Mouse (Mus musculus): ENCODE results near the gene Acpp. TPM values are rescaled to one million over a fixed set of nuclear protein-coding genes. Genes with fewer than 3 reads are reported as not detected.
A peak's percentile ranks its signal among the peaks of the same experiment; 100 is the strongest.

Acpp gene
- polyA plus RNA-seq, 2 experiments = 0.17 to 0.20 TPM

DNA sequence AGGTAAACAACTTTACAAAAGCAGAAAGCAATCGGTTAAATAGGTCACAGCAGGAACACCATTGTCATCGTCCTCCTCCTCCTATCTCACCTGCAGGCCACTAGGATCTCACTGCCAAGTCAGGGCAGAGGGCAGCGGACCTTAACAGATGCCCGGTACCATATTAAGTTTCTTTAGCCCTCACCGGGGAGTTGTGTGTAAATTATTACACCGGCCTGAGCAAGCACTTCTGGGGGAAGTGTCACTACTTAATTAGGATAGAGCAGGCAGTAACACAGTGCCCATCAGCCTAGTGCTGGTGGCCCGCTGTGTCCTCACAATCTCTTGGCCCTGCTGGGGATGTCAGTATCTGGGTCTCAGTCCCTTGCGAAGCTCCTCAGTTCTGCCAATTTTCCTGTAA, 55.0 kb downstream of the Acpp start:
- TF ChIP-seq CTCF (IDR thresholded peaks at IDR 0.05; ENCODE audit: low read depth) = no peak
- DNase-seq (ENCODE audit: low read depth in 3 of 3, low spot score in 3 of 3) = no peak
- H3K27me3 ChIP-seq (ENCODE audit: control insufficient read depth, insufficient read depth, low read length) = no peaks in the 10 kb centered on the region
- H3K9me3 ChIP-seq (ENCODE audit: control insufficient read depth, low read length) = no peaks in the 10 kb centered on the region
- no peak overlapping the region for H3K9ac ChIP-seq (replicated peaks)
- H3K27ac ChIP-seq = no peak overlapping the region
- H3K36me3 ChIP-seq (replicated peaks; ENCODE audit: control insufficient read depth, insufficient read depth, low read depth) = no peaks in the 10 kb centered on the region
- H3K4me2 ChIP-seq (ENCODE audit: low read depth) = no peak overlapping the region
- no peak for ATAC-seq (ENCODE audit: insufficient read depth)
- WGBS (ENCODE audit: insufficient replicate concordance) = 48% methylated on average over 8 of the region's 8 CpGs
- H3K4me3 ChIP-seq (ENCODE audit: insufficient read depth in 1 of 2, low read depth in 2 of 2, low read length in 2 of 2) = no peak overlapping the region
- H3K4me1 ChIP-seq (replicated peaks; ENCODE audit: control insufficient read depth in 2 of 2, insufficient read depth in 2 of 2, low read length in 1 of 2) = no peaks in the 10 kb centered on the region

DNA sequence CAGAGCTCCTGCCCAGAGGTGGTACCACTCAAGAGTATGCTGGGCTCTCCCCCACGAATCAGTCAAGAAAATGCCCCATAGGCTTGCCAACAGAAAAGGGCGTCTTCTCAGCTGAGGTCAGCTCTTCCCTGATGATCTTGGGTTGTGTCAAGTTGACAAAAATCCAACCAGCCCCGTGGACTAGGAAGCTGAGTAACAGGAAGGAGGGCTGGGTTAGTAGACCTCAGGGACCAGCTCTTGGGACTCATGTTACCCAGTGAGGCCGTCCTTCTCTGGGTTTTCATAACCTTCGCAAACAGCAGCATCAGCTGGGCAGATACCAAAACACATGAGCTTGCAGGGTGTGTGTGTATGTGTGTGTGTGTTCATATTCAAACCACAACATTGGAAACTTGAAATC, 55.8 kb downstream of the Acpp start:
- no peak for TF ChIP-seq CTCF (IDR thresholded peaks at IDR 0.05; ENCODE audit: low read depth)
- TF ChIP-seq EP300 (IDR thresholded peaks at IDR 0.05; ENCODE audit: low read depth) = no peak
- no peak for DNase-seq (ENCODE audit: low read depth in 3 of 3, low spot score in 3 of 3)
- H3K27ac ChIP-seq = no peak overlapping the region
- H3K4me2 ChIP-seq (ENCODE audit: low read depth) = no peak overlapping the region
- no peaks in the 10 kb centered on the region for H3K9me3 ChIP-seq (ENCODE audit: control insufficient read depth, low read length)
- 65% methylated on average over 5 of the region's 5 CpGs for WGBS (ENCODE audit: insufficient replicate concordance)
- H3K9ac ChIP-seq (replicated peaks) = no peak overlapping the region
- no peak for ATAC-seq (ENCODE audit: insufficient read depth)
- no peaks in the 10 kb centered on the region for H3K36me3 ChIP-seq (replicated peaks; ENCODE audit: control insufficient read depth, insufficient read depth, low read depth)
- no peaks in the 10 kb centered on the region for H3K27me3 ChIP-seq (ENCODE audit: control insufficient read depth, insufficient read depth, low read length)
- H3K4me3 ChIP-seq (ENCODE audit: insufficient read depth in 1 of 2, low read depth in 2 of 2, low read length in 2 of 2) = no peak overlapping the region
- H3K4me1 ChIP-seq (replicated peaks; ENCODE audit: control insufficient read depth in 2 of 2, insufficient read depth in 2 of 2, low read length in 1 of 2) = no peaks in the 10 kb centered on the region

DNA sequence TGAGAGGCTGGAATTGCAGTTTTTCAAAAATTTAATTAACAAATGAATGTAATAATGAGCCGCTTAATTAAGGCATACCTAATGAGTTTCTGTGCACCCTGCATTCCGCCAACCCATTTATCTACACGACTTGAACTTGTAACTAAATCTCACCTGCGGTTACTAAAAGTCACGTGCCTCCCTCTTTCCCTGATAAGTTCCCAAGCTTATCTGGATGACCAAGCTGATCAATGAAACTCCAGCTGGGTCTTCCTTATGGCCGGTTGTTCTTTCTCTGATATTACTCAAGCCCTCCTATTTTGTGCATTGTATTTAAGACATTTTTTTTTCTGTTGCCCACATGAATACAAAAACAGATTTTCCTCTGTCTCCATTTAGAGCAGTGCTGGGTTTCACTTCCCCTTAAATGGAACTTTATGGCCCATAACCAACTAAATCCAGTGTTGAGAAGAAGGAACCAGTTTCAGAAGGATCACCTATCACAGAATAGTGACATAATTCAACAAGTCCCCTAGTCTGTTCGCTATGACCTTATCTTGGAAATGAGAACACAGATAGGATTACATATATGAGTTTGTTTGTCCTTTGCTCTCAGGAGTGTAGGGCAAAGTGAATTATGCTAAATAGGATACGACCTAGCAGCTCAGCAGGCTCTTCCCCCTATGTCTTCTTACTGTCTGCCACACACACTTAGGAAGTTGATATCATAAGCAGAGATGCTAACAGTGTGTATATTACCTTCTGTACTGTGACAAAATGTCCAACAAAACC, 56.6 kb downstream of the Acpp start:
- Histone ChIP-seq H3K4me3 (ENCODE audit: insufficient read depth in 1 of 2, low read depth in 2 of 2, low read length in 2 of 2) (no peak overlapping the region), H3K4me2 (ENCODE audit: low read depth) (no peak overlapping the region), H3K27ac (no peak overlapping the region), H3K36me3 (replicated peaks; ENCODE audit: control insufficient read depth, insufficient read depth, low read depth) (no peaks in the 10 kb centered on the region), H3K9me3 (ENCODE audit: control insufficient read depth, low read length) (no peaks in the 10 kb centered on the region), H3K9ac (replicated peaks) (no peak overlapping the region), H3K4me1 (replicated peaks; ENCODE audit: control insufficient read depth in 2 of 2, insufficient read depth in 2 of 2, low read length in 1 of 2) (no peaks in the 10 kb centered on the region), H3K27me3 (ENCODE audit: control insufficient read depth, insufficient read depth, low read length) (no peaks in the 10 kb centered on the region)
- WGBS (ENCODE audit: insufficient replicate concordance) = 58% methylated on average over 8 of the region's 8 CpGs
- DNase-seq (ENCODE audit: low read depth in 3 of 3, low spot score in 3 of 3) = no peak
- ATAC-seq (ENCODE audit: insufficient read depth) = no peak
- TF ChIP-seq CTCF (IDR thresholded peaks at IDR 0.05; ENCODE audit: low read depth) (no peak), EP300 (IDR thresholded peaks at IDR 0.05; ENCODE audit: low read depth) (no peak)

GRCm38 (mm10) chr9:104277528-104278162, 59.9 kb downstream of the Acpp start:
- Histone ChIP-seq H3K27me3 (ENCODE audit: control insufficient read depth, insufficient read depth, low read length) (no peaks in the 10 kb centered on the region), H3K9ac (replicated peaks) (no peak overlapping the region), H3K4me2 (ENCODE audit: low read depth) (0 out of 2 replicates have a peak overlapping the region, but pooled peaks have one; percentile 8), H3K9me3 (ENCODE audit: control insufficient read depth, low read length) (no peaks in the 10 kb centered on the region), H3K4me3 (ENCODE audit: insufficient read depth in 1 of 2, low read depth in 2 of 2, low read length in 2 of 2) (no peak overlapping the region), H3K4me1 (replicated peaks; ENCODE audit: control insufficient read depth in 2 of 2, insufficient read depth in 2 of 2, low read length in 1 of 2) (no peaks in the 10 kb centered on the region), H3K27ac (no peak overlapping the region), H3K36me3 (replicated peaks; ENCODE audit: control insufficient read depth, insufficient read depth, low read depth) (no peaks in the 10 kb centered on the region)
- peak; percentile 67 for TF ChIP-seq CTCF (IDR thresholded peaks at IDR 0.05; ENCODE audit: low read depth)
- no peak for TF ChIP-seq EP300 (IDR thresholded peaks at IDR 0.05; ENCODE audit: low read depth)
- 19% methylated on average over 18 of the region's 18 CpGs for WGBS (ENCODE audit: insufficient replicate concordance)
- ATAC-seq (ENCODE audit: insufficient read depth) = no peak
- no peak for DNase-seq (ENCODE audit: low read depth in 3 of 3, low spot score in 3 of 3)

- ATAC-seq (ENCODE audit: insufficient read depth) = no peak
- DNase-seq (ENCODE audit: low read depth in 3 of 3, low spot score in 3 of 3) = no peak
- Histone ChIP-seq H3K9ac (replicated peaks) (no peak overlapping the region), H3K27ac (no peak overlapping the region), H3K4me1 (replicated peaks; ENCODE audit: control insufficient read depth in 2 of 2, insufficient read depth in 2 of 2, low read length in 1 of 2) (no peaks in the 10 kb centered on the region), H3K36me3 (replicated peaks; ENCODE audit: control insufficient read depth, insufficient read depth, low read depth) (no peaks in the 10 kb centered on the region), H3K9me3 (ENCODE audit: control insufficient read depth, low read length) (no peaks in the 10 kb centered on the region), H3K27me3 (ENCODE audit: control insufficient read depth, insufficient read depth, low read length) (no peaks in the 10 kb centered on the region), H3K4me2 (ENCODE audit: low read depth) (no peak overlapping the region), H3K4me3 (ENCODE audit: insufficient read depth in 1 of 2, low read depth in 2 of 2, low read length in 2 of 2) (no peak overlapping the region)
- TF ChIP-seq CTCF (IDR thresholded peaks at IDR 0.05; ENCODE audit: low read depth) = no peak
- no peak for TF ChIP-seq EP300 (IDR thresholded peaks at IDR 0.05; ENCODE audit: low read depth)
- WGBS (ENCODE audit: insufficient replicate concordance) = 71% methylated on average over 17 of the region's 17 CpGs
These were observed 62.3 kb downstream of the Acpp start for GRCm38 (mm10) chr9:104275084-104275785.

Measured in liver, embryonic 14.5 days (tissue).